Mouse (Mus musculus): ENCODE measurements around the gene Scaf1.

Gene Scaf1

GRCm38 (mm10) chr7:45015344-45015956, 713 bp downstream of the Scaf1 start:
- DNase-seq (ENCODE audit: extremely low read depth, low read depth, low spot score) = no peak

GRCm38 (mm10) chr7:45014096-45014451, 2.1 kb downstream of the Scaf1 start:
- DNase-seq (ENCODE audit: extremely low read depth, low read depth, low spot score) = no peak

- DNase-seq (ENCODE audit: extremely low read depth, low read depth, low spot score) = no peak
Observed at GRCm38 (mm10) chr7:45013366-45014095, 2.6 kb downstream of the Scaf1 start.

GRCm38 (mm10) chr7:45012824-45013223, 3.3 kb downstream of the Scaf1 start:
- DNase-seq (ENCODE audit: extremely low read depth, low read depth, low spot score) = no peak

- no peak for DNase-seq (ENCODE audit: extremely low read depth, low read depth, low spot score)
Observed at GRCm38 (mm10) chr7:45012011-45012410, 4.2 kb downstream of the Scaf1 start.

GRCm38 (mm10) chr7:45008411-45008810, 7.8 kb downstream of the Scaf1 start:
- DNase-seq (ENCODE audit: extremely low read depth, low read depth, low spot score) = no peak

- no peak for DNase-seq (ENCODE audit: extremely low read depth, low read depth, low spot score)
Observed at GRCm38 (mm10) chr7:45007846-45008245, 8.3 kb downstream of the Scaf1 start.

- DNase-seq (ENCODE audit: extremely low read depth, low read depth, low spot score) = no peak
Observed at GRCm38 (mm10) chr7:45007141-45007540, 9.0 kb downstream of the Scaf1 start.

- no peak for DNase-seq (ENCODE audit: extremely low read depth, low read depth, low spot score)
Observed at GRCm38 (mm10) chr7:45006503-45006902, 9.7 kb downstream of the Scaf1 start.

GRCm38 (mm10) chr7:45005321-45005992, 10.7 kb downstream of the Scaf1 start:
- no peak for DNase-seq (ENCODE audit: extremely low read depth, low read depth, low spot score)

GRCm38 (mm10) chr7:45004546-45004945, 11.6 kb downstream of the Scaf1 start:
- no peak for DNase-seq (ENCODE audit: extremely low read depth, low read depth, low spot score)

- DNase-seq (ENCODE audit: extremely low read depth, low read depth, low spot score) = no peak
Observed at GRCm38 (mm10) chr7:45002440-45002839, 13.7 kb downstream of the Scaf1 start.

GRCm38 (mm10) chr7:45000539-45001114, 15.5 kb downstream of the Scaf1 start:
- DNase-seq (ENCODE audit: extremely low read depth, low read depth, low spot score) = no peak

- DNase-seq (ENCODE audit: extremely low read depth, low read depth, low spot score) = no peak
Observed at GRCm38 (mm10) chr7:44999753-45000152, 16.4 kb downstream of the Scaf1 start.

- DNase-seq (ENCODE audit: extremely low read depth, low read depth, low spot score) = no peak
Observed at GRCm38 (mm10) chr7:44998501-44998955, 17.6 kb downstream of the Scaf1 start, which contains the start of gene Bcl2l12. Gene Bcl2l12 (minus strand): TSS chr7:44998712.

GRCm38 (mm10) chr7:44997940-44998428, 18.2 kb downstream of the Scaf1 start:
- no peak for DNase-seq (ENCODE audit: extremely low read depth, low read depth, low spot score)

- DNase-seq (ENCODE audit: extremely low read depth, low read depth, low spot score) = peak; percentile 74
Observed at GRCm38 (mm10) chr7:44997231-44997939, 18.8 kb downstream of the Scaf1 start, which contains the start of gene Irf3. Gene Irf3 (plus strand): TSS chr7:44997648.

- no peak for DNase-seq (ENCODE audit: extremely low read depth, low read depth, low spot score)
Observed at GRCm38 (mm10) chr7:44996672-44997071, 19.5 kb downstream of the Scaf1 start.

GRCm38 (mm10) chr7:44986879-44987718, 29.1 kb downstream of the Scaf1 start:
- DNase-seq (ENCODE audit: extremely low read depth, low read depth, low spot score) = no peak
